Mouse (Mus musculus): ENCODE data around the gene Lman2l. TPM values are rescaled to one million over a fixed set of nuclear protein-coding genes. Genes with fewer than 3 reads are reported as not detected.

The Lman2l gene
- total RNA-seq, 1 experiment from 2014 or later: 49.1 TPM

- no peak for DNase-seq
Measured at GRCm38 (mm10) chr1:36458169-36458568, 13.1 kb upstream of the Lman2l start.

DNA sequence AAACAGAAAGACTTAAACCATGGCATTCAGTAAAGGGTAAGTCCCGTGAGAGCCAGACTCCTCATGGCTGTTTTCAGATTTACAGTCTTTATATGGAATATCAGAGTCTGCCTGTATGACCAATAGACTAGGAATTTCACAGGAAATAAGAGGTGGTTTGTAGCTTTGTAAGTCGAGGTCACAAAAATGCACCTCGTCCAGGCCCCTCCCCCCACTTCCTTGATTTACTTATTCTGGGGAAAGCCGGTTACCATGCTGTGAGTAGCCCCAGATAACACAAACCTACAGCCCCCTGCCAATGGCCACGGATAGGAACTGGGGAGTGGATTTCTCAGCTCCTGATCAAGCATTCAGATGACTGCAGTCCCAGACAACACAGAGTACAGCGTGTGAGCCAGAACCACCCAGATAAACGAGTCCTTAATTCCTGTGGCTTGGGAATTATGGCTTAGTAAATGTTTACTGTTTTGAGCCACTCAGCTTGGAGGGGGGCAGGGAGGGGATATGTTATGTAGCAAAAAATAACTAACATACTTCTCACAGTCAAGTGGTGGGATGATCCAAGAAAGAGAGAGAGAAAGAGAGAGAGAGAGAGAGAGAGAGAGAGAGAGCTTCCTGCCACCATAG lies 12.4 kb upstream of the Lman2l start:
- DNase-seq: no peak

- DNase-seq: no peak
Measured at GRCm38 (mm10) chr1:36454055-36454815, 9.2 kb upstream of the Lman2l start.

DNA sequence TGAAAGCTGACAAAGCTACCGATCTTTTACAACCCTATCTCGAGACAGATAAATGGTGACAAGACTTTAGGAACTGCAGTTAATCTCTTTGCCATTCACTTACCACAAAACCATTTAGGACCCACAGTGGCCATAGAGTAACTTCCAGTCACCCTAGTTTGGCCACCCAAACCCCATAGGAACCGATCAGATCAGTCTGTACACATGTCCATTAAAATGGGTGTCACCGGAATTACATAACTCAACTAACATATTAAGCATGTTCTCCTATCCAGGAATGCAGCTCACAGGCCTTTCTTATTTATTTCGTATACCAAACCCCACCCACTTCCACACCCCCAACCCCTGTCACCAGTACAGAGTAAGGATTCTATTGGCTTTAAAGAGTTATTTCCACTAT lies 1.8 kb upstream of the Lman2l start:
- DNase-seq: no peak

DNA sequence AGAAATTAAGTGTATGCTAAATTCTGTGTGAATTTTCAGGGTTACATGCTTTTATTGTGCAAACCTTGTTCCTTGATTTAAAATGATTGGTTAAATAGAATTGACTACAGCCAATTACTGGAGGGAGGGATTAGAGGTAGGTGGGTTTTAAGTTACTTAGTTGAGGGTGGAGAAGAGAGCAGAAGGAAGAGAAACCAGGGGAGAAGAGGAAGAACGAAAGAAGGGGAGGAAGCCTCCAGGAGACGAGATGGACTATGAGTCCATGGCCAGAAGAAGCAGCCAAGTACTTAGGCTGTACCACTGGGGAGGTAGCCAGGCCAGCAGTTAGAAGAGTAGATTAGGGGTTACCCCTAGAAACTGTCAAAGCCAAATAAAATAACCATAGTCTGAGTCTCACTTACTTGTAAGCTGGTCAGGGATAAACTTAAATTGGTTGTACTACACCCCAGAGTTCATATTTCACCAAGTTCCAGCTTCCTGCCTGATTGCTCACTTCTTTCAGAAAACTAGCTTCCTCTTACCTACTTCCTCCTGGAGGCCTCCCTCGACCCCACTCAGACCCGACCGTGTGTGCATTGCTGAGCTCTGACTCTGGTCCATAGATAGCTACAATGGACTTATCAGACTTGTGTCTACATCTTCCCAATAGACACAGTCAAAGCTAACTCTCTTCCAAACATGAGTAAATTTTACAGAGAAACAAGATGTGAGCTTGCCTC lies 1.2 kb upstream of the Lman2l start:
- no peak for DNase-seq

DNA sequence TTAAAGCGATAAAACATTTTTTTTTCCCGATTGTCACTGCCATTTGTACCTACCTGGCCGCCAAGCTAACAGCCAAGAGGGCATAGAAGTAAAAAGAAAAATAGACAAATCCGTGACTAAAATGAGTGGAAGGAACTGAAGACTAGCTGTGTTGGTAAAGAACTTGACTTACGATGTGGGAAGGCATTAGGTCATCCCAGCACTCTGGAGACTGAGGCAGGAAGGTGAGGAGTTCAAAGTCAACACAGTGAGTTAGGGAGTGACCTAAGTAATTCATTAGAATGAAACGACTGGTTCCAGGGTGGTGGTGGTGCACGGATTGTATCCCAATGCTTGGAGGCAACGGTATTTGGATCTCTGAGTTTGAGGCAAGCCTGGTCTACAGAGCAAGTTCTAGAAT lies 437 bp upstream of the Lman2l start:
- DNase-seq: no peak

DNA sequence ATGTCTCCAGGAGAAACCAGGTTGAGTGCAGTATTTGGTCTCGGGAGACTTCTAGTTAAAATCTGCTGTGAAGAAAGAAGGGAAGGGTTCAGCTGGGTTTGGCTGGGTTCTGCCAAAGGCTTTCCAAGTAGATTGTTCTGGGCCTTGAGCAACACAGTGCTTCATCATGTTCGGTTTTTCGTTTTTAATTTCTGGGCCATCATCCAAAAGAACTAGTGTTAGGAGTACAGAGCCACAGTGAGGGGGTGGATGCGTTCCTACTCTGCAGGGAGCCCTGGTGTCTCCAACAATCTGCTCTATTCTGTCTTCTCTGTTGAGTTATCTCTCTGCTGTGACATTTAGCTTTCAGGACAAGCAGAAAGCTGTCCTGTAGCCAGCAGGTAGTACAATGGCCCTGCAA lies 4.0 kb downstream of the Lman2l start:
- peak; percentile 6 for DNase-seq

- no peak for DNase-seq
Measured at GRCm38 (mm10) chr1:36437223-36437622, 7.8 kb downstream of the Lman2l start.

GRCm38 (mm10) chr1:36436515-36436914 lies 8.6 kb downstream of the Lman2l start:
- no peak for DNase-seq

DNA sequence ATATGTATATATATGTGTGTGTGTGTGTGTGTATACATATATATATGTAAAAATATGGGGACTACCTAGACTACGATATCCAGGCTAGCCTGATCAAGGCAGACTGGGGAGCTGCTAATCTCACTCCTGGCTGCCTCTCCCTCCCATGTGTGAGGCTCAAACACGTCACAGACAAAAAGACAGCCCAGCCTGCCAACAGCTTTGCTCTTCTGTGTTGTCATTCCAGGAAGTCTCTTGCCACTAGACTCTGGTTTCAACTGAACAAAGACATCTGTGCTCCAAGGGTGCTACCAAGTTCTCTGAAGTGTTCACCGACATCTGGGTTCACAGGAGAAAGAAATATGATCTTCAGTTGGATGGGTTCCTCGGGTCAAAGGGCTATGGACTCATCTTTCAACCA lies 10.0 kb downstream of the Lman2l start:
- DNase-seq: no peak

- DNase-seq: no peak
Measured at GRCm38 (mm10) chr1:36433616-36434015, 11.5 kb downstream of the Lman2l start.

GRCm38 (mm10) chr1:36432999-36433398 lies 12.1 kb downstream of the Lman2l start:
- no peak for DNase-seq

- no peak for DNase-seq
Measured at GRCm38 (mm10) chr1:36429511-36429910, 15.6 kb downstream of the Lman2l start.

DNA sequence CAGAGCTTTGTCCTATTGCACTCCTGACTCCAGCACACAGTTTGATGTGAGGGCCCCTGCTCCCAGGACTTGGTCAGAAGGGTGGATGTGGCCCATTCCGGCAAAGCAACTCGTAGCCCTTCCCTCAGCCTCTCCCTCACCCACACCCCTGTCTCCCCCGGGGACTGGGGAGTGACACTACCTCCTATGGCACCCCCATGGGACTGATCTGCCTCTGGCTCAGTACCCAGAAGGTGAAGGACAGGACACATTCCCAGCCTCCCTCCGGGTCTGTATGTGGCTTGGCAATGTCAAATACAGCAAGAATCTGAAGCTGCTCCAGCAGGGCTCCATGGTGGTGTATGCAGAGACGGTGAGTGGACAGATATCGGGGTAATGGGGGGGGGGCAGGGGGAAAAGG lies 40.5 kb downstream of the Lman2l start:
- DNase-seq: peak; percentile 23

DNA sequence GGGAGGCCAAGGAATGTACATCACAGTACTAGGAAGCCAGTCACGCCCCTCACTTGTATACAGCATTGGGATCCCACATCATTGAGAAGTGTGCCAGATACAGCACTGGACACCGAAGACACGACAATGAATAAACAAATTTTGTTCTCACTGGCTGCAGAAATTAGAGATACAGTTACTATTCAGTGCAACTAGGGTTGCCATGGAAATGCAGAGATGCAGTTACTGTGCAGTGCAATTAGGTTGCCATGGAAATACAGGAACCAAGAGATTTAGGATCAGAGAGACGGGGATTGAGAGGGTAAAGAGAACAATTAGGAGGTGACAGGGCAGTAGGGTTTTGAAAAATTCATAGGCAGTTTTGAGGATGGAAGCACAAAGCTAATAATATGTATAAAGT lies 43.6 kb downstream of the Lman2l start:
- no peak for DNase-seq

DNA sequence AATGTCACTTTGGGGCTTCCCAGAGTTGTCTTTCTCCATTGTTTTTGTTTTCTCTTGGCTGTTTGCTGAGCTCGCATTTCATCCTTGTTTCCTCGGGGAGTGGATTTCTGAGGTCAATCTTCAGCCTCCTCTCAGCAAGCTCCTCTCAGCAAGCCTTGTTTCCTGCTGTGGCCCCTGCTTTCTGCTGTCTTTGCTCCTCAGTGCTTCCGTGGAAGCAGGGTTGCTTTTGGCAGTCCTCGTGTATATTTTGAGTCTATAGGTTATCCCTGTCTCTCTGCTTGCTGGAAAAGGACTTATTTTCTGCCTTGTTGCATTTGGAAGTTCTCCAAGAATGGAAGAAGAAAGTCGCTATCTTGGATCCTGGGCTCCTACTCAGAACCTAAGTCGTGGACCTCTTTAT lies 48.0 kb downstream of the Lman2l start:
- no peak for DNase-seq

- no peak for DNase-seq
Measured at GRCm38 (mm10) chr1:36379582-36379981, 65.5 kb downstream of the Lman2l start.

GRCm38 (mm10) chr1:36378880-36379279 lies 66.2 kb downstream of the Lman2l start:
- DNase-seq: no peak

DNA sequence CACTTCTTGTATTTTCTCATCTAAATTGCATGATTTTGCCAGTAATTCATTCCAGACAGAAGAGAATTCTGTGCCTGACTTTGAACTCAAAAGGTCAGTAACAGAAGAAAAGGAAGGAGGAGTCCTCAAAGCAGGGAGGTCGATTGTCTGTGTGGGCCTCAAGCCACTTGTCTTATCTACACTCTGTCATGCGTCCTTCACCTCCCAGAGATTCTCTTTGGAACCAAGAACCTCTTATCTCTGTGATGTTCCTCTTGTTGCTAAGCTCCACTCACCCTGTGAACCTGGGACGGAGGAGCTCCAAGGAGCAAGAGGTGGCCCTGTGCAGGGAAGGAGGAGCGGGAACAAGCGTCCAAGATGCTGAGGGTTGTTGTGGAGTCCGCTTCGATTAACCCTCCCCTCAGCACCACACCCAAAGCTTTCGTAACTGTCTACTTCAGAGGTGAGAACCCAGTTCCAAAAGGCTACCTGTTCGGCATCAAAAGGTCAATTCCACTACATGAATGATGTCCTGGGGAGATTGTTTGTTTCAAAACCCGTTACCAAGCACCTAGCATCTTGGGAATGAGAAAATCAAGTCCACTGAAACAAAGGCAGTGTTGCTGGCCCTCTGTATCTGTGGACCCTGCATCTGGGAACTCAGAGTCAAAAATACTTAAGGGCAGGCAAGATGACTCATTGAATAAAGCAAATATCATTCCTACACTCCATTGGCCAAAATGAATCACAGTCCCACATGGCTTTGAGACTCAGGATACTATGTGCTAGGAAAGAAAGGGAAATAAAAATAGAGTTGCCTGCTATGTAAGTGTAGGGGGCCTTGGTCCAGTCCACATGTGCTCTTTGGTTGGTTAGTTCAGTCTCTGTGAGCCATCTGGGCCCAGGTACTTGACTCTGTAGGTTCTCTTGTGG lies 72.9 kb downstream of the Lman2l start, which contains the start of gene Fer1l5:
Fer1l5 (plus strand) TSS at position 358 of the 912 bp plus-strand sequence.
- DNase-seq: no peak

DNA sequence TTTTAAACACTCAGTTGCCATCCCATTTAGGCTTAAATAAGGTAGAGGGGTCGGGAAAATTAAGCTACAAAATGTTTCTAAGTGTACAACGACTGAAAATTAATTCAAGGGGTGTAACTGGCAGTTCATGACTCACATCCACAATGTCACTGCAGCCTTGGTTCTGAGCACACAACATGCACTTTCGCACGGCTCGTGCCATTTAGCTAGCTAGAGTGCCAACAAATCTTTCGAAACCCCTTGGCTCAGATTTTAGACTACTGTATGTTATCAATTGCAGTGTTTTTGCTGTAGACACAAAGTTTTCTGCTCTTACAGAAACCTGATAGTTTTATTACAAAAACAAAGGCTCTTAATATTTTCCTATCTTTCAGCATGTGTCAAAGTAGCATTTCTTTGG lies 74.2 kb downstream of the Lman2l start:
- peak; percentile 36 for DNase-seq
